Mouse (Mus musculus) brain, adult 10 weeks (tissue): ENCODE data around the gene Fra10ac1. TPM values are rescaled to one million over a fixed set of nuclear protein-coding genes. Genes with fewer than 3 reads are reported as not detected.

Source experiments
- polyA plus RNA-seq: library from polyadenylated mRNA; stranded (reverse); fragments of 350-450 nt; fragmentation: Illumina TruSeq; extraction: RNeasy Lipid Tissue Mini Kit (QIAGEN cat#74804); gene quantifications from one replicate; pipeline ENCODE4 v1.2.3, GENCODE M21; 2015; ENCODE audit warnings: low read depth, low replicate concordance

Gene Fra10ac1
- polyA plus RNA-seq: 20.7 TPM

DNA sequence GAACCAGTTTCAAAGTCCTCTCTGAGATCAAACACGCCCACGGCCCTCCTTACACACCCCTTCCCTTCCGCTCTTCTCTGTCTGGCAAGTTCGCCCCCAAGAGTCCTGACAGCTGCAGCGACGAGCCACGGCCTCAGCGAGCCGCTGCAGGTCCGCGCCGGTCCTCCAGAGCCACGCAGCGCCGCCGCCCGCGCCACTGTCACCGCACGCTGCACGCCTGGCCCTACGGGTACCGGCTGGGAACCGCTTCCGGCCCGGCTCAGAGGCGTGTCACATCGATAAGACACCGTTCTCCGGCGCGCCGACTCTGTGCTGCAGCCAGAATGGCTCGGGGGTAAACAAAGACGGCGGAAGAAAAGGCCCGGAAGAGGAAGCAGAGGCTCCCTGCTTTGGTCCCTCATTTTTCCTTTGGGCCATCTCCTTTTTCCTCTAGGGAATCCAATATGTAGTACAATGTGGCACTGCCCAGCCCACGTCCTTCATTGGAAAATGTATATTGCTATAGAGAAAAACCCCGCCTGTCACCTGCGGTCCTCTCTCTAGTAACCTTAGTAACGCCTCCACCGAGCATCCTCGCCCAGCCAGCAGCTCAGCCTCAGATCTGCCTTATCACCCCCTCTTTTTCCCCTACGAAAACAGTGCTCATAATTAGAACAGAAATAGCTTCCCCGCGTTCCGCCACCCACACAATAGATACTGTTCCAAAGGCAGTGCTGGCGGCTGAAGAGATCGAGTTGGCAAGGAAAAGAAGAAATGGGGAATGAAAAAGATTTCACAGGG, at the start of gene Fra10ac1:
Gene Fra10ac1, minus strand, starts transcription at position 252 of the 780 bp plus-strand sequence.

DNA sequence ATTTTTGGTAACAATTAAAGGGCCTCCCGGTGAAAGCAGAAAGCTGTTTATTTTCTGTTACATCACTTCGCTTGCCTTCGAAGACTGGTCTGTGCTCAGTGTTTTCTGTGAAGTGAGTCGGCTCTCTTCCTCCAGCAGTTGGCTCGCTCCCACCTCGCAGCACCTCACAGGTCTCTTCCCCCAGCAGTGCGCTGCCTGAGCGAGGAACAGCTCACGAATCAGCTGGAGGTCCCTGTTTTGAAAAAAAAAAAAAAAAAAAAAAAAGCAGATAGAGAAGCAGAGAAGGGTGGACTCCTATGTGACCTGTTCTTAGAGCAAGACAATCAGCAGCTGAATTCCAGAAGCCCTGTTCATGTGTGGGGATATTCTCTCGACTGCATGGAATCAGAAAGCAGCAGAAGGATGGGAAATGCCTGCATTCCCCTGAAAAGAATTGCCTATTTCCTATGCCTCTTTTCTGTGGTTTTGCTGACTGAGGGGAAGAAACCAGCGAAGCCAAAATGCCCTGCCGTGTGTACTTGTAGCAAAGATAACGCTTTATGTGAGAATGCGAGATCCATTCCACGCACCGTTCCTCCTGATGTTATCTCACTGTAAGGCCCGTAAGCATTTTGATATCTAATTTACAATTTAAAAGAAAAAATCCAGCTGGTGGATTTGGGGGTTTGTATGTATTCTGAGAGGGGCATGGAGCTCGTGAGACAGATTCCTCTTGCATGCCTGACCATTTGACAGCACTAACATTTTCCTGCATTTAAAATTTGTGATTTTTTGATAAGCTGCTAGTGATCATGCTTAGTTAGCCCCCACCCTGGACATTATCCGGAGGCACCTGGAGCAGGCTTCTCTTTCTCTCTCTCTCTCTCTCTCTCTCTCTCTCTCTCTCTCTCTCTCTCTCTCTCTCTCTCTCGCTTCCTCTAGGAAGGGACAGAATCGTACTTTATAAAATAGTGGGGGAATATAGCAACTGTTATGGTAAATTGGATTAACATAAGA, 40.8 kb upstream of the Fra10ac1 start, which contains the start of gene Lgi1:
Gene Lgi1, plus strand, starts transcription at position 32 of the 996 bp plus-strand sequence.

Other genes starting within 250 kb of the Fra10ac1 start
- gene Myof, start 180.6 kb downstream of the Fra10ac1 start, polyA plus RNA-seq: 2.6 TPM
- gene Cep55, start 169.1 kb downstream of the Fra10ac1 start, polyA plus RNA-seq: 0.33 TPM
- not detected for gene Ffar4, start 127.1 kb downstream of the Fra10ac1 start, polyA plus RNA-seq
- 36.0 TPM for gene Rbp4, start 98.9 kb downstream of the Fra10ac1 start, polyA plus RNA-seq
- 0.25 TPM for gene Pde6c, start 91.4 kb downstream of the Fra10ac1 start, polyA plus RNA-seq
- 116 TPM for gene Lgi1, start 40.4 kb upstream of the Fra10ac1 start, polyA plus RNA-seq
- gene Slc35g1, start 171.8 kb upstream of the Fra10ac1 start, polyA plus RNA-seq: 2.7 TPM